Mouse (Mus musculus): ENCODE results near the gene Kif20b.

The Kif20b gene

GRCm38 (mm10) chr19:34920066-34920465 is 2.1 kb upstream of the Kif20b start:
- no peak for DNase-seq (ENCODE audit: low spot score)

GRCm38 (mm10) chr19:34920531-34920930 is 1.6 kb upstream of the Kif20b start:
- DNase-seq (ENCODE audit: low spot score) = no peak

GRCm38 (mm10) chr19:34921253-34921651 is 909 bp upstream of the Kif20b start:
- peak; percentile 40 for DNase-seq (ENCODE audit: low spot score)

- no peak for DNase-seq (ENCODE audit: low spot score)
Observed at GRCm38 (mm10) chr19:34922603-34922963, 422 bp downstream of the Kif20b start.

- no peak for DNase-seq (ENCODE audit: low spot score)
Observed at GRCm38 (mm10) chr19:34947206-34947605, 25.0 kb downstream of the Kif20b start.

GRCm38 (mm10) chr19:34953842-34954541 is 31.8 kb downstream of the Kif20b start:
- DNase-seq (ENCODE audit: low spot score) = no peak

GRCm38 (mm10) chr19:34959369-34959768 is 37.2 kb downstream of the Kif20b start:
- DNase-seq (ENCODE audit: low spot score) = no peak

- no peak for DNase-seq (ENCODE audit: low spot score)
Observed at GRCm38 (mm10) chr19:34984742-34985141, 62.6 kb downstream of the Kif20b start.

GRCm38 (mm10) chr19:34990443-34990842 is 68.3 kb downstream of the Kif20b start:
- no peak for DNase-seq (ENCODE audit: low spot score)

GRCm38 (mm10) chr19:34992969-34993527 is 70.9 kb downstream of the Kif20b start:
- peak; percentile 79 for DNase-seq (ENCODE audit: low spot score)

- no peak for DNase-seq (ENCODE audit: low spot score)
Observed at GRCm38 (mm10) chr19:35015058-35015457, 92.9 kb downstream of the Kif20b start.

- DNase-seq (ENCODE audit: low spot score) = peak; percentile 7
Observed at GRCm38 (mm10) chr19:35017474-35018208, 95.5 kb downstream of the Kif20b start.

GRCm38 (mm10) chr19:35018209-35018581 is 96.0 kb downstream of the Kif20b start:
- no peak for DNase-seq (ENCODE audit: low spot score)
